Mouse (Mus musculus) intestine, embryonic 16.5 days (tissue): ENCODE measurements around the gene Ttc26. TPM values are rescaled to one million over a fixed set of nuclear protein-coding genes. Genes with fewer than 3 reads are reported as not detected.
"Not testable (repeated sequence)": the region's sequence is repeated elsewhere in the genome, so short reads cannot be mapped to it uniquely, and the experiment has no call there.

Experiments
- ATAC-seq: fragments of 200-750 bp; cut with Nextera tagmentation; 2 replicates; pipeline ENCODE4 v1.8.0; 2017; ENCODE audit warnings: moderate TSS enrichment, moderate library complexity
- H3K27ac ChIP-seq: fragments of 300-500 bp; sonication (generic); 2 replicates; pipeline ENCODE4 v1.5.1; 2014; ENCODE audit warnings: mild to moderate bottlenecking, low read length
- H3K27me3 ChIP-seq: fragments of 300-500 bp; sonication (generic); replicated peaks from 2 replicates; pipeline ENCODE4 v1.6.1; 2014; ENCODE audit warnings: low read length, control low read depth, mixed read lengths; ENCODE audit not compliant: control insufficient read depth, insufficient read depth
- H3K36me3 ChIP-seq: fragments of 300-500 bp; sonication (generic); 2 replicates; pipeline ENCODE4 v1.6.1; 2014; ENCODE audit warnings: low read length, control low read depth; ENCODE audit not compliant: control insufficient read depth, insufficient read depth
- H3K4me1 ChIP-seq: fragments of 300-500 bp; sonication (generic); 2 replicates; pipeline ENCODE4 v1.6.1; 2014; ENCODE audit warnings: low read length, control low read depth, mixed read lengths; ENCODE audit not compliant: control insufficient read depth, insufficient read depth
- H3K4me2 ChIP-seq: fragments of 300-500 bp; sonication (generic); 2 replicates; pipeline ENCODE4 v1.6.1; 2014; ENCODE audit warnings: low read depth, low read length, control low read depth
- H3K4me3 ChIP-seq: fragments of 300-500 bp; sonication (generic); 2 replicates; pipeline ENCODE4 v1.5.1; 2014; ENCODE audit warnings: mild to moderate bottlenecking, low read length
- H3K9ac ChIP-seq: fragments of 300-500 bp; sonication (generic); 2 replicates; pipeline ENCODE4 v1.6.1; 2014; ENCODE audit warnings: low read depth, low read length
- H3K9me3 ChIP-seq: fragments of 300-500 bp; sonication (generic); 2 replicates; pipeline ENCODE4 v1.6.1; 2016; ENCODE audit warnings: low read length, control low read depth; ENCODE audit not compliant: control insufficient read depth
- WGBS: fragments of 180-500 bp; shearing (Covaris S2); extraction: QIAGEN DNeasy Blood & Tissue Kit; methylation state at CpG from one replicate; pipeline ENCODE4 v1.1.7; 2014; 5-methylcytosine and 5-hydroxymethylcytosine counted together
- polyA plus RNA-seq: library from polyadenylated mRNA; unstranded; fragments of >200 nt; fragmentation: Nextera tagmentation; extraction: Ambion mirVana; gene quantifications from 2 replicates; pipeline ENCODE4 v1.2.1, GENCODE M21; 2015

The Ttc26 gene
- polyA plus RNA-seq, 1 experiment from 2014 or later, result 3.2 TPM

DNA sequence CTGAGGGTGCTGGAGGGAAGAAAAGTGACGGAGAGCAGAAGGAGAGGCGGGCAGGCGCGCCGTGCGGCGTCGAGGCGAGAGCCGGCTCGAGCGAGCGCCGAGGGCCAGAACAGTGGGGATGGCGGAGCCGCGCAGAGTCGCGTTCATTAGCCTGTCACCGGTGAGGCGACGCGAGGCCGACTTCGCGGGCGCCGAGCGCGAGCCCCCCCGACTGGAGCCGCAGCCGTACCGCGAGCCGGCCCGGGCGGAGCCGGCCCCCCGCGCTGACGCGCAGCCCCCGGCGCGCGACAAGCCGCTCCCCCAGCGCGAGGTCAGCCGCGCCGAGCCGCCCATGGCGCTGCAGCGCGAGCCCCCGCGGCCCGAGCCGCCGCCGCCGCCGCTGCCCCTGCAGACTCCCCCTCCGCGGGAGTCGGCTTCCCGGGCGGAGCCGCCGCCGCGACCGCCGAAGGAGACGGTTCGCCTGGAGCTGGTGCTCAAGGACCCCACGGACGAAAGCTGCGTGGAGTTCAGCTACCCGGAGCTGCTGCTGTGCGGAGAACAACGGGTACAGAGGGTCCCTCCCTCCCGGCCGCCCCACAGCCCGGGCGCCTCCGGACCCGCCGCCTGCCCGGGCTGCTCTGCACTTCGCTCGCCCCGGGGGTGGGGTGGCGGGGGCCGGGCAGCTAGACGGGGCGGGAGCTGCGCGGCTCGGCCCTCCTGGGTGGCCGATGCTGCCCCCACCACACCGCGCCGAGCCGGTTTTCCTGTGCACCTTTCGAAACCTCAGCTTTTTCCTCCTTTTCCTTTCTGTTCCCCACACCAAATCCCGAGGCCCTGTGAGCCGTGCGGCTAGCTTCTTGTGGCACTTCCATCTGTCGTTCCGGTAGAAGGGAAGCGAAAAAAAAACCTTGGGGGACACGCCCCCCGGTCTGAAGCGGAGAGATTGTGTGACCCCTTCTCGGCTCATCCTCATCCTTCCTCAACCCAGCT is 53.1 kb downstream of the Ttc26 start:
- Histone ChIP-seq H3K4me1 (peaks cover 7% of the 10 kb centered on the region), H3K36me3 (no peaks in the 10 kb centered on the region), H3K27me3 (no peaks in the 10 kb centered on the region), H3K4me2 (peak overlapping the region; percentile 73), H3K27ac (peak overlapping the region; percentile 98), H3K4me3 (peak overlapping the region; percentile 97), H3K9ac (peak overlapping the region; percentile 95), H3K9me3 (no peaks in the 10 kb centered on the region)
- WGBS, result under 1% methylated on average over 96 of the region's 118 CpGs
- peak; percentile 69 for ATAC-seq

DNA sequence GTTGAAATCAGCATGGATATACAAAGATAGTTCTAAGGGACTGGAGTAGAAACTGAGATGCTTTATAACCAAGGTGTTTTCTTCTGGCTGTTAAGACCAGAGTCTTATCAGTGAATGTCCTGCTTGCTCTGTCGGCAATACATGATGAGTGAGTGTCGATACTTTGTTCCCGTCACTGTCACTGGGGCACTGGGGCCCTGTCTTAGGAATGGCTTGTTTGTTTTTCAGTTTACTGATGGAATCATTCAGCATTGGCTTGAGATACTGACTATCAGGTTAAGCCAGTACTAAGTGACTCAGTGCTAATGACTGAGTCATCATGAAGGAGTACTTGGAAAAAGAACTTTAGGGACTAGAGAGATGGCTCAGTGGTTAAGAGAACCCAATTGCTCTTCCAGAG is 62.6 kb downstream of the Ttc26 start:
- no peaks in the 10 kb centered on the region for H3K4me1 ChIP-seq
- H3K36me3 ChIP-seq, result no peaks in the 10 kb centered on the region
- no peak overlapping the region for H3K4me3 ChIP-seq
- 69% methylated on average over 3 of the region's 3 CpGs for WGBS
- ATAC-seq, result no peak
- H3K9ac ChIP-seq, result no peak overlapping the region
- no peaks in the 10 kb centered on the region for H3K9me3 ChIP-seq
- H3K27me3 ChIP-seq, result no peaks in the 10 kb centered on the region
- no peak overlapping the region for H3K4me2 ChIP-seq
- H3K27ac ChIP-seq, result no peak overlapping the region

DNA sequence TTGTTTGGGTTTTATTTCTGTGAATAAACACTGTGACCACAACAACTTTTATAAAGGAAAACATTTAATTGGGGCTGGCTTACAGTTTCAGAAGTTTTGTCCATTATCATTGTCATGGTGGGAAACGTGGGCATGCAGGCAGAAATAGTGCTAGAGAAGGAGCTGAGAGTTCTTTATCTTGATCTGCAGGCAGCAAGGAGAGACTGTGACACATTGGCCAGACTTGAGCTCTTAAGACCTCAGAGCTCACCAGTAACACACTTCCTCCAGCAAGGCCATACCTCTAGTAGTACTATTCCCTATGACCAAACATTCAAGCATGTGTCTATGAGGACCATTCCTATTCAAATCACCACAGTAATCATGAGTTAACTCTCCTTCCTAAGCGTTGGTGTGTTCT is 67.0 kb downstream of the Ttc26 start:
- ATAC-seq, result no peak
- H3K4me2 ChIP-seq, result no peak overlapping the region
- H3K4me3 ChIP-seq, result no peak overlapping the region
- H3K36me3 ChIP-seq, result no peaks in the 10 kb centered on the region
- H3K4me1 ChIP-seq, result no peaks in the 10 kb centered on the region
- no peak overlapping the region for H3K27ac ChIP-seq
- H3K9ac ChIP-seq, result no peak overlapping the region
- no peaks in the 10 kb centered on the region for H3K27me3 ChIP-seq
- WGBS, result 84% methylated on average over 2 of the region's 2 CpGs
- H3K9me3 ChIP-seq, result no peaks in the 10 kb centered on the region

DNA sequence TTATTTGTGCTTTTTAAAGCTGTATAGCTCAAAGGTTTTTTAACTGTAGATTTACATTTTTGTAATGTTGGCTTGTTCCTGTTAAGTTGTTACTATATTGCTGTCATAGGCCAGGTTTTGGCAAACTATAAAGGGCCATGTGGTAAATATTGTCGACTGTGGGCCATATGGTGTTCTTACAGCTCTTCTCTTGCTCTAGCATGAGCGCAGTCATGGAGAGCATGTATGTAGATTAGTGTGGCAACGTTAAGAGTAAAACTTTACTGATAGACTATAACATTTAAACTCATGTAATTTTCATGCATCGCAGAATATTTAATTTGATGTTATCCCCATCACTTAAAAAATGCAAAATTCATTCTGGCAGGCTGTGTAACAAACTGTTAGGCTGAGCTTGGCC is 71.8 kb downstream of the Ttc26 start:
- no peak overlapping the region for H3K27ac ChIP-seq
- 91% methylated on average over 4 of the region's 4 CpGs for whole genome bisulfite sequencing
- no peaks in the 10 kb centered on the region for H3K4me1 ChIP-seq
- ATAC-seq, result no peak
- H3K27me3 ChIP-seq, result no peaks in the 10 kb centered on the region
- no peak overlapping the region for H3K9ac ChIP-seq
- no peaks in the 10 kb centered on the region for H3K9me3 ChIP-seq
- no peak overlapping the region for H3K4me2 ChIP-seq
- H3K36me3 ChIP-seq, result no peaks in the 10 kb centered on the region
- no peak overlapping the region for H3K4me3 ChIP-seq

DNA sequence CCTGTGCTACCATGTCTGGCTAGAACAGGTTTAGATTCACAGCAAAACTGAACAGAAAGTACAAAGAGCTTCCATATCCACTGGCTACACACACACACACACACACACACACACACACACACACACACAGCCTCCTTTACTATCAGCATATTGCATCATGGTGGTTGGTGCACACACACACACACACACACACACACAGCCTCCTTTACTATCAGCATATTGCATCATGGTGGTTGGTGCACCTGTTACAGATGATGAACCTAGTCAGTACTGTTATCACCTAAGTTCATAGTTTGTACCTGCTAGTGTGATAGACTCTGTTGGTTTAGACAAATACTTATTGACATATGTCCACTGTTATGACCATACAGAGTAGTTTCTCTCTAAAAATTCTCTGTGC is 75.2 kb downstream of the Ttc26 start:
- not testable (repeated sequence) for H3K27ac ChIP-seq, H3K36me3 ChIP-seq, H3K27me3 ChIP-seq, H3K4me2 ChIP-seq, H3K9ac ChIP-seq, H3K4me1 ChIP-seq, H3K4me3 ChIP-seq, H3K9me3 ChIP-seq
- ATAC-seq, result 0 out of 2 replicates have a peak, but pooled peaks have one; percentile 31

DNA sequence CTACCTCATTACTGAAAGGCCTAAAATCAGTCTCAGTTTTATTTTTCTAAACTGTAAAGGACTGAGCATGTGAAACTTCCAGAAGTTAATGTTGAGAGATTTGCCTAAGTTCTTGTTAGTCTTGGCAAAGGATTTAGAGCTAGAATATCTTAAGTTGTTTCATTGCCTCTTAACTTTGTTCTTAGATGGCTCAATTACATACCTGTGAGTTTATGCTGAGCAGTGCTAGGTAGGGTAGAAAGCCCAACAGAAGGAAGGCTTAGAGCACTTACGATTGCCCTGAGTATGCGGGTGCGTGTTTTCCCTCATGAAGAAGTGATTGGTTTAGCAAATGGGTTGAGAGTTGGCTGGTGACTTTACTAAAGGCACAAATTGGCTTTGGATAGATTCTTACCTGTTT is 76.8 kb downstream of the Ttc26 start:
- Histone ChIP-seq H3K27ac (no peak overlapping the region), H3K4me2 (no peak overlapping the region), H3K9me3 (no peaks in the 10 kb centered on the region), H3K4me1 (no peaks in the 10 kb centered on the region), H3K27me3 (no peaks in the 10 kb centered on the region), H3K9ac (no peak overlapping the region), H3K4me3 (no peak overlapping the region), H3K36me3 (no peaks in the 10 kb centered on the region)
- 98% methylated on average over 3 of the region's 3 CpGs for WGBS
- no peak for ATAC-seq

DNA sequence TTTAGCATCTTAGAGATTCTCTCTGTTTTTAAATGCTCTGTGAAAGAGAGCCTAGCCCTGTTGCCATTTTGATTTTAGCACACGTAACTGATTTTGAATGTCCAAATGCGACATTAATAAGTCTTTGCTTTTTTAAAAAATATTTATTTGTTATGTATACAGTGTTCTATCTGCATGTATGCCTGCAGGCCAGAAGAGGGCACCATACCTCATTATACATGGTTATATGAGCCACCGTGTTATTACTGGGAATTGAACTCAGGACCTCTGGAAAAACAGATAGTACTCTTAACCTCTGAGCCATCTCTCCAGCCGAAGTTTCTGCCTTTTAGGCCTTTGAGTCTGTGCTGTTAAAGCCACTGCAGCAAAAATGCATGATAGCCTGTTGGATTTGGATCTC is 88.3 kb downstream of the Ttc26 start:
- Histone ChIP-seq H3K4me1 (no peaks in the 10 kb centered on the region), H3K9me3 (no peaks in the 10 kb centered on the region), H3K27ac (no peak overlapping the region), H3K4me2 (no peak overlapping the region), H3K27me3 (no peaks in the 10 kb centered on the region), H3K4me3 (no peak overlapping the region), H3K36me3 (no peaks in the 10 kb centered on the region), H3K9ac (no peak overlapping the region)
- 87% methylated on average over 4 of the region's 4 CpGs for WGBS
- ATAC-seq, result no peak

Other genes starting within 250 kb of the Ttc26 start
- gene D630045J12Rik, start 127.5 kb upstream of the Ttc26 start, polyA plus RNA-seq, result 1.5 and 1.6 TPM in 2 replicates
- gene Zc3hav1l, start 82.2 kb upstream of the Ttc26 start, polyA plus RNA-seq, result 4.8 and 5.4 TPM in 2 replicates
- 15.5 and 16.5 TPM in 2 replicates for gene Zc3hav1, start 26.9 kb upstream of the Ttc26 start, polyA plus RNA-seq
- gene Ubn2, start 52.5 kb downstream of the Ttc26 start, polyA plus RNA-seq, result 6.1 and 7.7 TPM in 2 replicates
- 159 and 163 TPM in 2 replicates for gene Fmc1, start 152.0 kb downstream of the Ttc26 start, polyA plus RNA-seq
- 24.9 and 26.7 TPM in 2 replicates for gene Luc7l2, start 169.9 kb downstream of the Ttc26 start, polyA plus RNA-seq